Mouse (Mus musculus): ENCODE measurements around the gene Ccdc171.

DNA sequence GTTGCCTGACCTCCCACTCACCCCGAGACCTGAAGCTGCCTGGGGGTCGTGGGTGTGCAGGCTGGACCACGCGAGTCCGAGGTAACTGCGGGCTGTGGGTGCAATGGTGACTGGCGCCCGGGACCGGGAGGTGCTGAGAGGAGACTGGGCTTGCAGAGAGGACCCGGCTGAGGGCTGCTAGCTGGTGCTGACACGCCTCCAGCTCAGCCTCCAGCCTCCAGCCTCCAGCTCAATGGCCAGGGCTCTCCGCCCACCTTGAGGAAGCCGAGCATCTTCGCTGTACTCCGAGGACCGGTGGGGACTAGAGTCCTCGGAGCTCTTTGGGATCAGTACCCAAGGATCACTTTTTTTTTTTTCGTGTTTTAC, 328 bp downstream of the Ccdc171 start:
- TF ChIP-seq CTCF (IDR thresholded peaks at IDR 0.05; ENCODE audit: borderline replicate concordance, insufficient read depth, low read depth, low read length): no peak
- no peak for TF ChIP-seq POLR2A (IDR thresholded peaks at IDR 0.05; ENCODE audit: borderline replicate concordance, insufficient read depth, low read length)
